Mouse (Mus musculus): ENCODE measurements around the gene Slc35d2.
"Not testable (repeated sequence)": the region's sequence is repeated elsewhere in the genome, so short reads cannot be mapped to it uniquely, and the experiment has no call there.

Gene Slc35d2

DNA sequence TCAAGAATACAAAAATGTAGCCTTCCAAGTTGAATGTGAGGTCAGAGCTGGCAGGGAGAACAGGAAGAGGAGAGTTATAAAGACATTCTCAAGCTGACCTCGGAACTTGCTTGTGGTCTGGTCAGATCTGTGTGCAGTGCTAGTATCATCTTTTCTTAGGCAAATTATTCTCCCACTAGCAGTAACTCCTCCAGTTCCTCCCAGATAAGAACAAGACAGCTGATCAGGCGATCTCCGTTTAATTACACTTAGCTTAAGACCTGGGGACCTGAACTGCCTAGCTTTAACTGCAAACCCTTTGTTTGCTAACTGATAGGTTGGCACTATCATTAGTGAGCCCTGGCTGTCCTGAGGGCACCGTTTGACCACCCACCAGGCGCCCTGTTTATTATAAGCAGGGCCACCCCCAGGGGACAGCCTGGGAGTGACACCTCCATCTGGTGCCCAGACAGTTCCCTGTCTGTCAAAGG lies 20.8 kb downstream of the Slc35d2 start:
- DNase-seq, result no peak

DNA sequence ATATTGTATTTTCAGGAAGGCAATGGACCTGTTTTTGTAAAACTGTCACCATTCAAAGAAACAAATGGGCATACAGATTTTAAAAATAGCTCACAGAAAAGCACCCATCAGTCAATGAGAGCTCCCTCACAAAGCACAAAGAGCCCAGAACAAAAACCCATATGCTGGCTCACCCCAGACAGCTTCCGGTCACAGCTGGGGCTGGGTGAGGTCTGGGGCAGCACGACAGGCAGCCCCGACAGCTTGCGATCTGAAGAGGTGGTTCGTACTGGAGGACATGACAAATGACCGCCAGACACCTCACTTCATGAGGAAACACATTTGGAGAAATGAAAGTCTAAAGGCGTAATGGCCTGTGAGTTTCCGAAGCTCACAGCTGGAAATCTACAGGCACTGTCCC lies 21.6 kb downstream of the Slc35d2 start:
- DNase-seq, result no peak

DNA sequence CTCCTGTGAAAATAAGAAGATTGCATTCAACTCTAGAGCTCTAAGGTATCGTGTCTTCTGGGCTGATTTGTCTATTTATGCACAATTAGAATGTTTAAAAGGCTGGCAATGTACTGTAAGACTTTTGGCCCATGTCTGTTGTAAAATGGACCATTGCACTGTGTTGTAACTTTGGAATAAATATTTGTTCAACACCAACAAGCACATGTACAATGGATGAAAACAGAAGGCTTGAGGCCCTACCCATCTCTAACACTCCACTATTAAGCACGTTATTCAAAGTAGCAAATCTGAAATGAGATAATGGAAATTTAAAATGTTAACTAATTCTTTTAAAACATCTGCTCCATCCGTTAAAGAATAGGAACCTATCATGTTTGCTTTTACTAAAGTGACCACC lies 22.1 kb downstream of the Slc35d2 start:
- DNase-seq, result no peak

DNA sequence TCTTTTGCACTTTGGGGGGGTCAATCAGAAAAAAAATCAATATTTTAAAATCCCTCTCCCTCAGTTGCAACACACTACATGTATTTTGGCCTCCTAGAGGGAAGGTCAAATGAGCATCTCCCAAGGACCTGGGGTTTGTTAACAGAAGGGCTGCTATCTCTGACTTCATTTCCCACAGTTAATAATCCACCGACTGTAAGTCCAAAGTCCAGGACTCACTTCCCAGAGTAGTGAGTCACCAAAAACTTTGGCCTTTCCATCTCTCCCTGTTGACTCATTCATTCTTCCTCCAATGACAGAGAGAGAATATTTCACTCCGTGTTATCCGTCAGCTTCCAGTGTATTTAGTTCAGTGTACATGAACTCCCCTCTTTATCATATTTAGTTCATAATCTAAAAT lies 23.5 kb downstream of the Slc35d2 start:
- no peak for DNase-seq

DNA sequence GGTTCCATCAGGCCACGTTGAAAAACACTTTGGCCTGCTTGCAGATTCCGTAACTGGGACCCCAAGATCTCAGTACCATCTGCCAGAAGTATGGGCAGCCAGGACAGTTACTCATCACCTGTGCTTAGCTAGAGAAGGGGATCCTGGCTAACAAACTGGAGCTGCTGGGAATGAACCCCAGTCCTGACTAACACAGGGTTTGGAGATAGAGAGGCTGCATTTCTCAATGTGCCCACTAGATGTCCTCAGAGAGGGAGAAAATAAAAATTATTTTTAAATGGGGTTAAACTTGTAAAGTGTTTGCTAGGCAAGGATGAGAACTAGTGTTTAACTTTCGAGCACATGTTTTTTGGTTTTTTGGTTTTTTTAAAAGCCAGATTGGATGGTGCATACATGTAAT lies 29.0 kb downstream of the Slc35d2 start:
- peak; percentile 15 for DNase-seq

DNA sequence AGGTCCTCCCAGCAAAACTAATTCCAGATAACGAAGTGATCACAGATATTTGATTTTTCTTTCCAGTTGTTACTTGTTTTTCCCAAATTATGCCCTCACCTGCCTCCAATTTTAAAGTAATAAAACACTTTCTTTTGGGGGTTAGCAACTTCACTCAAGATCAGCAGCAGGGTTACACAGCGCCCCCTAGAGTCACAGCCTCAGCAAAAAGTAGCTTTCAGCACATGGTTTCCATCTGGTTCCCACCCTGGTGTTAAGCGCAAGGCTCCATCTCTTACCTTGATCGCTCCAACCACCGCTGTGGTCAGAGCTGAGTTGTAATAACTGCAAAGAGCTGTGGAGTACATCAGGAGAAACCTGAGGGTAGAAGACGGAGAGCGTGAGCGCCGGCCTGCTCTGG lies 30.2 kb downstream of the Slc35d2 start:
- DNase-seq, result peak; percentile 44

DNA sequence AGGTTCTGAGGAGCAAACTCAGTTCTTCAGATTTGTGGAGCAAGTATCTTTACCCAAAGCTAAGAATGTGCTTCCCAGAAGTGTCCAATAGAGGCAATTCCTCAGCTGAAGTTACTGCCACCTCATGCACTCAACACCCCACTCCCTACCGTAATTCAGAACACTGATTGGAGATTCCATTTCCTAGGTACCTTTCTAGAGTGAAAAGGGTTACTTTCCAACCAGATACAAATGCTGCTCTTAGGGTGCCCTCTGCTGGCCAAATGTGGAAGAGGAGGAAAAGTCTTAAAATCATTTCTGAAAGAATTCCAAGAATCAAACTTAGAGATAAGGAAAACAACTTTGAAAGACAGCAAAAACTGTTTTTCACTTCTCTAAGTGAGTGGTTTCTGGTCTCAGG lies 35.8 kb downstream of the Slc35d2 start:
- DNase-seq, result peak; percentile 78

DNA sequence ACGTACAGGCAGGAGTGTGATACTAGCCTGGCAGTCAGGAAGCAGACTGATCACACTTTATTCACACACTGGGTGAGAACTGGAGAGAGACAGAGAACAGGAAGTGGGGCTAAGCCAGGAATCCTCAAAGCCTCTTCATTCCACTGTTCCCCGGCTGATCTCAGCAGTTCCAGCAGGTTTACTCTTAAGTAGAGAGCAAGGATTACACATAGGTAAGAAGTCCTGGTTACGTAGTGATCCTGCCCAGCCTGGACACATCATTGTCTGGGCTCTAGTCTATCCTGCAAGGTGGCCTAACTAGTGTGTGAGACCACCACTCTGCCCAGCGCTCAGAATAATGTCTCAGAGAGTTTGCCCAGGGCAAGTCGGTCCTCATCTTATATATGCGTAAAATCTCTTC lies 36.4 kb downstream of the Slc35d2 start:
- DNase-seq, result no peak

DNA sequence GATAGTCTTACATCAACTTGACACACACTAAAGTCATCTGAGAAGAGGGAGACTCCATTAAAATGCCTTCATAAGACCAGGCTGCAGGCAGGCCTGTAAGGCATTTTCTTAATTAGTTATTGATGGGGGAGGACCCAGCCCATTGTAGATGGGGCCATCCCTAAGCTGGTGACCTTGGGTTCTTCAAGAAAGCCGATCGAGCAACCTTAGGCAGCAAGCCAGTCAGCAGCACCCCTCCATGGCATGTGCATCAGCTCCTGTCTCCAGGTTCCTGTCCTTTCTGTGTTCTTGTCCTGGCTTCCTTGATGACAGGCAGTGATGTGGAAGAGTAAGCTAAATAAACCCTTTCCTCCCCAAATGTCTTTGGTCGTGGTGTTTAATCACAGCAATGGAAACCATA lies 37.0 kb downstream of the Slc35d2 start:
- no peak for DNase-seq

DNA sequence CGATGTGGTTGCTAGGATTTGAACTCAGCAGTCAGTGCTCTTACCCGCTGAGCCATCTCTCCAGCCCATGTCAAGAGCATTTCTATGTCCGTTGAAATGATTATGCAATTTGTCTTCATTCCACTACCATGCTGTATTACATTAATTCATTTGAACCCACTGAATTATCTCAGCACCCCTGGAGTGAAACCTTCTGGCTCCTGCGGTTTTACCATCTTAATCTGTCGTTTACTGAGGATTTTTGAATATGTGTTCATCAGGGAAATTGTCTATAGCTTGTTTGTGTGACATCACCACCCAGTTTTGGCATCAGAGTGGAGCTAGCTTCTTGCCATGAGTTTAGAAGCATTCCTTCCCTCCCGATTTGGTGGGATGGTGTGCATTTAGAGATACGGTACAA lies 38.2 kb downstream of the Slc35d2 start:
- DNase-seq, result no peak

DNA sequence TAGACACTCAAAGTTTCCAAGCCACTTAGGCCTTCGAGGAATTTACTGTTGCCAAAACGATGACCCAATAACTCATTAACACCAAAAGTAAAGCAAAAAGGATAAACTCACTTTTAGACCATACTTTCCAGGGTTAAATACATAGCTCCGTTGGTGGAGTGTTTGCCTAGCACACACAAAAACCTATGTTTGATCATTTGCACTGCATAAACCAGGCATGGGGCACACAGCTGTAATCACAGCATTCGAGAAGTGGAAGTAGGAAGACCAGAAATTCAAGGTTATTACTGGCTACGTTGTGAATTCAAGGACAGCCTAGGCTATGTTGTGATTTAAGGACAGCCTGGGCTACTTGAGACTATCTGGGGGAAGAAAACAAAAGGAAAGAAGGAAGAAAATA lies 38.9 kb downstream of the Slc35d2 start:
- DNase-seq, result no peak

DNA sequence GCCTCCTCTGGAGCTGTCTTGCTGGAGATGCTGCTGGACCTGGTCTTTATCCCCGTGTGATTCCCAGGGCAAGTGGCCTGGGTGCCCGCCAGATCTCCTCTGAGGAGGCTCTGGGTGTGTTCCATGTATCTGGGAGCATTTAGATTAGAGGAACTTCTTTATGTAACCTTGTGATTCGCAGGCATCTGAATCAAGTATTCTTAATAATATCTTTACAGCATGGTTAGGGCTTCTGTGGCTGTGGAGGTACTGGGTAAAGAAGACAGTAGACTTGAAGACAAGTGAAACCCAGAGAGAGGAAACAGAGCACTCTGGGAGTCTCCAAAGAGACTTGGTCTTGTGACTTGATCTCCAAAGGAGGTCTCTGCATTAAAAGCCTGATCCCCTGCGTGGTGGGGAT lies 40.0 kb downstream of the Slc35d2 start, which contains the start of gene Hsd17b3:
Gene Hsd17b3 (minus strand): TSS at position 101 of the 400 bp plus-strand sequence.
- no peak for DNase-seq

DNA sequence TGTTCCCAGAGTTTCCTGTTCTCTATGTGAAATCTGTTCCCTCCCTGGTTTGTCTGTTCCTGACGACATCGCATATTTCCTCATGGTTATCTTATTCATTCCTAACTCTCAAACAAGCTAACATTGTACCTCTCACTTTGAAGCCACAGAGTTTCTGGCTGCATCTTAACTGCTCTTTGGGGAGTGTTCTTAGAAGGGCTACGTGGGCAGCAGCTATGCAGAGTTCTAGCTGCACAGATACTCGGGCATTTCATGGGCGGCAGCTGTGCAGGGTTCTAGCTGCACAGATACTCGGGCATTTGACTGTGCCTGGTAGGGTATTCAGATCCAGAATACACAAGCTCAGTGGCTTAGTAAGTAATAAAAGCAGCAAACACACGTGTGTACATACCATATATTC lies 41.1 kb downstream of the Slc35d2 start:
- no peak for DNase-seq

DNA sequence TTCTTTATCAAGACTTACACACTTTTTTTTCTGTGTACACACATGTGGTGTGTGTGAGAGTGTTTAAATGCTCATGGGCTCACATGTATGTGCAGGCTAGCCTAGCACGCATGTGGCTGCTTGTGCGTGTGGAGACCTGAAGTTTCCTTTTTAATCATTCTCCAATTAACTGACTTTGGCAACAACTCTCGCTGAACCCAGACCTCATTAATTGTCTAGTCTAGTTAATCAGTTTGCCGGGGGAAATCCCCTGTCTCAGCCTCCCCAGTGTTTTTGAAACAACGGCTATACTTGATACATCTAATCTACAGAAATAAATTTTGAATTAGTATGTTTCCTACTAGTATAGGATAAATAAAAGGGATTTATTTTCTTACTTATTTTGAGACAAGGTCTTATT lies 43.1 kb downstream of the Slc35d2 start:
- DNase-seq, result no peak

DNA sequence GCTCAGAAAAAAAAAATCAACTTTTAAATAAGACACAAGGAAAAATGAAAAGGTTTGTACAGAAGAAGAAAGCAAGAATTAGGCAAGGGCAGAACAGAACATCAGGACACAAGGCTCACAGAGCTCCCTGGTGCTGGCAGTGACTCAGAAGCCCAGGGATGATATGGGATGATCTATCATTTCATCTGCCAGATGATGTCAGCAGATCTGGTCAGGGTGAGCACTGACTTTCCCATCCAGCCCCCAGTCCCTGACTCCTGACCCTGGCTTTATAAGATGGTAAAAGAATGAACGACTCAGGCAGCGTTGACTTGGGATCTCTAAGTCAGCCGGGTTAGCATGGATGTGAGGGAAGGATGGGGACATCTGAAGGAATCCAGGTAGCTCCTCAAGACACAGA lies 45.8 kb downstream of the Slc35d2 start:
- DNase-seq, result no peak

DNA sequence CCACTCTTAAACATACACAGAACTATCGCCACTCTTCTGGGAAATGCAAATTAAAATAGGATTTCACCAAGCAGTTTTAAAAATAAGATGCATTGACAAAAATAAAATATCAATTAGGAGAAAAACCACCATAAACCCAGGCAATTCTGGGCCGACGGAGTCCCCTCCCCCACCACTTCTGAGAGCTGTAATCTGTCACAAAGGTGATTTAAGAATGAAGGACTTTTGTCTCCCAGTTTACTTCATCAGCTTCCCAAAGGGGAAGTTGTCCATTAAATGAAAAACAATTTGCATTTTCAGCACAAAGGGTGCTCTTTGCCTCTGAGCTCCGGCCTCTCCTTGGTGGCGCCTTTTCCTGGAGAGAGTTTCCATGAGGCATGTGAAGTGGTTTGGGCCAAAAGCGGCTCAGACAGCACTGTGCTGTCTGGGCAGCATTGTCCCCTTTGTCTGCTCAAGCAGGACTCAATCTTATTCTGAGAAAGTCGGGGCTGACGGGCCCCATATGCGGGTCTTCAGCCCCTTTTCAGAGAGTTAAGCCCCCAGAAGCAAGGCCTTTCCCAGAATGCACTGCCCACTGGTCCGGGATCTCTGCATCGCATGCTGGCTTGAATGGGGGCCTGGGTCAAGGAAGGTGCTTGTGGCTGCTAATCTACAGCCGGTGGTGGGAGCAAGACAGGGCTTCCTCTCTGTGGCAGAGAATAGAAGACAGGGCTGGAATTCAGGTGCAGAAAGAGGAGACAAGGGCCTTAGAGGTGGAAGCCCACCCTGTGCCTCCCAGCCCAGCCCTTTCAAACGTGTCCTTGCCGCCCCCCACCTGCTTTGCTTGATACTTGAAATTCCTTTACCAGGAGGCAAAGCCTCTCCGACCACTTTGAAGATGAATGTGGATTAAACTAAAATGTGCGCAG lies 47.9 kb downstream of the Slc35d2 start:
- DNase-seq, result no peak

DNA sequence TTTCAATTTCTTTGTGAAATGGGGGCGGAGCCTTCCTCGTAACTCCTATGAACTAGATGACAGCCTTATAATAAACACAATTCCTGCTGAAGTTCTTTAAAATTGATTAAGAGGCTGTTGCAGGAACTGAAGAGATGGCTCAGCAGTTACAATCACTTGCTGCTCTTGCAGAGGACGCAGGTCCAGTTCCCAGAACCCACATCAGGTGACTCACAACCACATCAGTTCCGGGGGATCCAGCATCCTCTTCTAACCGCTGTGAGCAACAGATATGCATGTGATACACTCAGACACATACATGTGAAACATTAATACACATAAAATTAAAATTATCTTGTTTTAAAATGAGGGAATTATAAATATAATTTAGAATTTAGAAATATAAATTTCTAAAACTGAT lies 51.6 kb downstream of the Slc35d2 start:
- no peak for DNase-seq

DNA sequence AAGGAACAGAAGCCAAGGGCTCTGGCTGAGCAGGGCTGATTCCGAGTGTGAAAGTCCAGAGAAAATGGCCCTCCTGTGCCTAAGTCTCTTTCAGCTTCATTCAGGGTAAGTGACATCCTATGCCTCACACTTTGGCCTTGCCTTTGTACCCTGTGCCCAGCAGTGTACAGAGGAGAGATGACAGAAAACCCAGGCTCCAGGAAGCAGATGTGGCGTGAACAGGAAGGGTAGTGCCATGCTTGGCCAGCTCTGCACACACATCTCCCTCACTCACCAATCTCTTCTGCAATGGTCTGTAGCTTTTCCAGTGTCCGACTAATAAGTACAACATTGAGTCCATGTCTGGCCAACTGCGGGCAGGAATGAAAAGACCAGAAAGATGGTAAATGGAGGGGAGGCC lies 53.1 kb downstream of the Slc35d2 start:
- no peak for DNase-seq

DNA sequence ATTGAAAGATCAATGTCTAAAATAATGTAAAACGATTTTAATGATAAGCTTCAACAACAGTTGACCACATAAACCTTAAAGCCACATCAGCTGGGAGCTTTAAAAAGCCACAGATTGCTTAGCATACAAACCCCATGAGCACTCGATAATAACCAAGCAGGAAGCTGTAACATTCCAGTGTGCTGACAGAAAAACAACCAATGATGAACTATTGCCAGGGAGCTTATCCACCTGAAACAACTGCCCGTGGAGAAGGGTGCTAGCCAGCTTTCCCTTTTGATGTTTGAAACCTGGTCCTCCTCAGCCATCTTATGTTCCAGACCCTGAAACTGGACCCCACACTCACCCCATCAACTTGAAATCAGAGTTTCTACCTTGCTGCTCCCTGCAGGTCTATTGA lies 62.5 kb downstream of the Slc35d2 start:
- no peak for DNase-seq

DNA sequence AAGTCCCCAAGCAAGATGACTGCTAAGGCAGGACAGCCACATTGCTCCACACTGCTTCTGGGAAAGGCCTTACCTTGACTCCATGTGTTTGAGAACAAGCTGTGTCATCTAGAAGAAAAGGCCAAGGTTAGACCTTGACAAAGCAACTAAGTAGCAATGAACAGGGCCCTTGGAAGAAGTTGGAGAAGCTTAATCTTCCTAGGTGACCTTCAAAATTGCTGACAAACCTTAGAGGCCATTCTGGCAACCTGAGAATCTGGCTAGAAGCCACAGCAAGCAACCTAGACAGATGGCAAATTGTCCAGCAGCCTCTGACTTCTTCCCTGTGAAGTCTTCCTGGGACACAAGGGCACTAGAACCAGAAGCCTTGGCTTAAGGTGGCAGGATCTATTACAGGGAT lies 64.9 kb downstream of the Slc35d2 start:
- no peak for DNase-seq

DNA sequence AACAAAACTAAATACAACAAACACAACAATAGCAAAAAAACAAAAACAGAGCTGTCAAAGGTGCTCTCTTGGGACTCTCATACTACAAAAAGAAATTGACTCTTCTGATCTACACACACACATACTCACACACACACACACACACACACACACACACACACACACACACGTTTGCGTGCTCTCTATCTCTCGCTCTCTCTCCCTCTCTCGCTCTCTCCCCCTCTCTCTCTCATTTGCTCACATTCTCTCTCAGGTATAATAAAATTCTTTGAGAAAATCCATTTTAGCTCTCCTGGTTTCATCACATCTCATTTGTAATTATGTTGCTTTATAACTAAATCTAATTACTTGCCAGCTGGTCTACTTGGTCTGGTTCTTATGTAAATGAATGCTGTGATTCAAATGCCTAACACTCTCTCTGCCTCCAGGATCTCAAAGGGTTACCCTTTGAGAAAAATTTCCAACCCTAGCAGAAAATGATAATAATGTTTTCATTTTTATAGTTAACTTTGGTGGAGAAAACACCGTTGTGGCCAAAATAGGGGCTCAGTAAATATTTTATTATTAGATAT lies 68.1 kb downstream of the Slc35d2 start:
- DNase-seq, result no peak

DNA sequence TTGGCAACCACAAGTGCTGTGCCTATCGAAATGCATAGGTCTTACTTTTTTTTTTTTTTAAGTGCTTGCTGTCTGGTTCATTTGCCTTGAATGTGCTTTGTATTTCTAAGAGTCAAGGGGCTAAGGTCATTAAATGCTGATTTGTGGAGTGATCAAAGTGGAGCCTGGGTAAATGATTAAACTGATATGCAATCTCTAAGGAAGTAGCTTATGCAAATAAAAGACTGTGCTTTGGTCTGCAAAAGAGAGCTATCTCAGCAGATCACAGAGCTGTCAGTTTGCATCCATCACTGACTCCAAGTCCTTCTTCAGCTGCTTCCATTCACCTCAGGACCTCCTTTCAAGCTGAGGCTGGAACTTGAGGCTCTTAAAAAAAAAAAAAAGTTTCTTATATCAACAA lies 75.2 kb downstream of the Slc35d2 start:
- no peak for DNase-seq

DNA sequence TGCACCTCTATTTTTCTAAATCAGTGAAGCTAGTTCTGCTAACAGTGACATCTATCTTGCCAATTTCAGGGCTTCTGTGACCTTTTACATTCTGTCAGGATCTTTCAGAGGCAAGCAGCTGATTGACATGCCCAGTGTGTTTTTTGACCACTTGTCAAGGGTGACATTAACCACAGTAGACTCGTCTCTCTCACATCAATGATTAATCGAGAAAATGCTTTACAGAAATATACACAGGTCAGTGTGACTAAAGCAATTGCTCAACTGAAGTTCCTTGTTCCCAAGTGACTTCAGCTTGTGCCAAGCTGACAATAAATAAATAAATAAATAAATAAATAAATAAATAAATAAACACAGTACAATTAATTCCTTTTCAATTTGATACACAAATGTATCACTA lies 76.9 kb downstream of the Slc35d2 start:
- not testable (repeated sequence) for DNase-seq

DNA sequence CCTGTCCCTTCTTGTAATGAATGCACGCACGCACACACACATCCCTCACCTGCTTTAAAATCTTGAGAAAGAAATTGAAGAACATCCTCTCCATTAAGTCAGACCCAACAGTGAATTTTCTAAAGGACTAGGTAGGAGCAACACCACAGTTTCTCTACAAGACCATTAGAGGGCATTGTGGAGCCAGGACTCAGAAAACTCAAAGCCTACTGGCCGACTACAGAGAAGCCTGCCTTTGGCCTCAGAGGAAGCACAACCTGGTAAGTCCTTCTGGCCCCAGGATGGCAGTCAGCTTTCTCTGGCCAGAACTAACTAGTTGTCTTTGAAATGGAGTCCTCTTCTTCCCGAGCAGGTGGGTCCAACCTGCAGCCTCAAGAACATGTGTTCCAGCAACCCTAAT lies 78.3 kb downstream of the Slc35d2 start:
- no peak for DNase-seq

DNA sequence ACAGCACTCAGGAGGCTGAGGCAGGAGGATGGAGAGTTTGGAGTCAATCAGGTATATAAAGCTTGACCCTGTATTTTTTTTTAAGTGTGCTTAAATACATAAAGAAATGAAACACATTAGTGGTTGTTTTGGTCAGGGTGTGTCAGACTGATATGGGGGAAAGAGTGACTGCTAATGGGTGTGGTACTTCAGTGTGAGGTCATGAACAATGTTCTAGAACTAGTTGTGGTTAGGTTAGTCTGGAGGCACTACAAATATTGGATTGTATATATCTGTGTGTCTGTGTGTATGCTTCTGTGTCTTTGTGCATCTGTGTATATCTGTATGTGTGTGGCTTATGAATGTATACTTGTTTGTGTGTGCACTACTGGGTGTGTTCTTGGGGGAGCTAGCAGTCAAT lies 79.6 kb downstream of the Slc35d2 start:
- no peak for DNase-seq
